Mouse (Mus musculus): ENCODE data around the gene Agpat3.

GRCm38 (mm10) chr10:78316228-78317087, 35.8 kb downstream of the Agpat3 start:
- TF ChIP-seq CTCF (IDR thresholded peaks at IDR 0.05; ENCODE audit: borderline replicate concordance, insufficient read depth, low read length) (no peak), POLR2A (IDR thresholded peaks at IDR 0.05; ENCODE audit: low read depth, low read length) (no peak)
